Mouse (Mus musculus): ENCODE results near the gene Ctnnbl1. TPM values are rescaled to one million over a fixed set of nuclear protein-coding genes. Genes with fewer than 3 reads are reported as not detected.
A peak's percentile ranks its signal among the peaks of the same experiment; 100 is the strongest.

Ctnnbl1 gene
- polyA plus RNA-seq, 1 experiment from 2014 or later: 62.7 TPM

- Histone ChIP-seq H3K27ac (ENCODE audit: low read length) (no peak overlapping the region; the same call in 1 of the 2 replicates), H3K4me3 (ENCODE audit: low read depth, low read length) (no peak overlapping the region), H3K9ac (ENCODE audit: low read depth, low read length) (no peak overlapping the region), H3K36me3 (ENCODE audit: control insufficient read depth, insufficient read depth, low read length) (no peaks in the 10 kb centered on the region), H3K4me2 (ENCODE audit: low read length) (no peak overlapping the region), H3K4me1 (ENCODE audit: control insufficient read depth, insufficient read depth, low read length) (peaks cover 34% of the 10 kb centered on the region), H3K9me3 (replicated peaks; ENCODE audit: control insufficient read depth, low read length, poor library complexity, severe bottlenecking) (no peaks in the 10 kb centered on the region), H3K27me3 (ENCODE audit: control insufficient read depth, insufficient read depth, low read depth, low read length) (no peaks in the 10 kb centered on the region)
- ATAC-seq: no peak; the same call in 1 of the 2 replicates
- 37% methylated on average over 8 of the region's 8 CpGs for WGBS
These were observed 31.4 kb upstream of the Ctnnbl1 start for GRCm38 (mm10) chr2:157705777-157706158.

GRCm38 (mm10) chr2:157707191-157707923, 29.8 kb upstream of the Ctnnbl1 start:
- Histone ChIP-seq H3K4me2 (ENCODE audit: low read length) (no peak overlapping the region), H3K4me1 (ENCODE audit: control insufficient read depth, insufficient read depth, low read length) (peaks cover 32% of the 10 kb centered on the region), H3K36me3 (ENCODE audit: control insufficient read depth, insufficient read depth, low read length) (no peaks in the 10 kb centered on the region), H3K9ac (ENCODE audit: low read depth, low read length) (no peak overlapping the region), H3K4me3 (ENCODE audit: low read depth, low read length) (no peak overlapping the region), H3K9me3 (replicated peaks; ENCODE audit: control insufficient read depth, low read length, poor library complexity, severe bottlenecking) (no peaks in the 10 kb centered on the region), H3K27ac (ENCODE audit: low read length) (peak overlapping the region; percentile 19), H3K27me3 (ENCODE audit: control insufficient read depth, insufficient read depth, low read depth, low read length) (no peaks in the 10 kb centered on the region)
- 54% methylated on average over 11 of the region's 11 CpGs for WGBS
- no peak for ATAC-seq

- H3K4me1 ChIP-seq (ENCODE audit: control insufficient read depth, insufficient read depth, low read length): peaks cover 14% of the 10 kb centered on the region
- H3K36me3 ChIP-seq (ENCODE audit: control insufficient read depth, insufficient read depth, low read length): no peaks in the 10 kb centered on the region
- H3K9ac ChIP-seq (ENCODE audit: low read depth, low read length): no peak overlapping the region
- H3K27me3 ChIP-seq (ENCODE audit: control insufficient read depth, insufficient read depth, low read depth, low read length): no peaks in the 10 kb centered on the region
- WGBS: 89% methylated on average over 6 of the region's 6 CpGs
- H3K4me2 ChIP-seq (ENCODE audit: low read length): no peak overlapping the region
- H3K4me3 ChIP-seq (ENCODE audit: low read depth, low read length): no peak overlapping the region
- ATAC-seq: no peak
- H3K27ac ChIP-seq (ENCODE audit: low read length): no peak overlapping the region
- no peaks in the 10 kb centered on the region for H3K9me3 ChIP-seq (replicated peaks; ENCODE audit: control insufficient read depth, low read length, poor library complexity, severe bottlenecking)
These were observed 24.5 kb upstream of the Ctnnbl1 start for GRCm38 (mm10) chr2:157712677-157713076.

- H3K4me1 ChIP-seq (ENCODE audit: control insufficient read depth, insufficient read depth, low read length): peaks cover 9% of the 10 kb centered on the region; the same call in 1 of the 2 replicates
- no peaks in the 10 kb centered on the region for H3K36me3 ChIP-seq (ENCODE audit: control insufficient read depth, insufficient read depth, low read length)
- no peak overlapping the region for H3K27ac ChIP-seq (ENCODE audit: low read length)
- WGBS: 61% methylated on average over 12 of the region's 12 CpGs
- no peak overlapping the region for H3K9ac ChIP-seq (ENCODE audit: low read depth, low read length)
- no peak overlapping the region for H3K4me3 ChIP-seq (ENCODE audit: low read depth, low read length)
- ATAC-seq: no peak
- H3K27me3 ChIP-seq (ENCODE audit: control insufficient read depth, insufficient read depth, low read depth, low read length): no peaks in the 10 kb centered on the region
- no peak overlapping the region for H3K4me2 ChIP-seq (ENCODE audit: low read length)
- no peaks in the 10 kb centered on the region for H3K9me3 ChIP-seq (replicated peaks; ENCODE audit: control insufficient read depth, low read length, poor library complexity, severe bottlenecking)
These were observed 21.5 kb upstream of the Ctnnbl1 start for GRCm38 (mm10) chr2:157715586-157716191.

- no peaks in the 10 kb centered on the region for H3K9me3 ChIP-seq (replicated peaks; ENCODE audit: control insufficient read depth, low read length, poor library complexity, severe bottlenecking)
- ATAC-seq: no peak
- peaks cover 9% of the 10 kb centered on the region; the same call in 1 of the 2 replicates for H3K4me1 ChIP-seq (ENCODE audit: control insufficient read depth, insufficient read depth, low read length)
- H3K27me3 ChIP-seq (ENCODE audit: control insufficient read depth, insufficient read depth, low read depth, low read length): no peaks in the 10 kb centered on the region
- H3K4me2 ChIP-seq (ENCODE audit: low read length): no peak overlapping the region
- no peaks in the 10 kb centered on the region for H3K36me3 ChIP-seq (ENCODE audit: control insufficient read depth, insufficient read depth, low read length)
- no peak overlapping the region for H3K27ac ChIP-seq (ENCODE audit: low read length)
- H3K9ac ChIP-seq (ENCODE audit: low read depth, low read length): no peak overlapping the region
- WGBS: 56% methylated on average over 4 of the region's 4 CpGs
- H3K4me3 ChIP-seq (ENCODE audit: low read depth, low read length): no peak overlapping the region
These were observed 18.8 kb upstream of the Ctnnbl1 start for GRCm38 (mm10) chr2:157718441-157718840.

GRCm38 (mm10) chr2:157723883-157724573, 13.2 kb upstream of the Ctnnbl1 start:
- Histone ChIP-seq H3K27ac (ENCODE audit: low read length) (peak overlapping the region; percentile 73), H3K27me3 (ENCODE audit: control insufficient read depth, insufficient read depth, low read depth, low read length) (no peaks in the 10 kb centered on the region), H3K4me2 (ENCODE audit: low read length) (no peak overlapping the region), H3K9ac (ENCODE audit: low read depth, low read length) (peak overlapping the region; percentile 7; the same call in 1 of the 2 replicates), H3K36me3 (ENCODE audit: control insufficient read depth, insufficient read depth, low read length) (no peaks in the 10 kb centered on the region), H3K4me1 (ENCODE audit: control insufficient read depth, insufficient read depth, low read length) (peaks cover 10% of the 10 kb centered on the region; the same call in 1 of the 2 replicates), H3K9me3 (replicated peaks; ENCODE audit: control insufficient read depth, low read length, poor library complexity, severe bottlenecking) (no peaks in the 10 kb centered on the region), H3K4me3 (ENCODE audit: low read depth, low read length) (no peak overlapping the region)
- 38% methylated on average over 8 of the region's 8 CpGs for WGBS
- ATAC-seq: peak; percentile 75

- Histone ChIP-seq H3K4me3 (ENCODE audit: low read depth, low read length) (no peak overlapping the region), H3K27ac (ENCODE audit: low read length) (peak overlapping the region; percentile 73), H3K36me3 (ENCODE audit: control insufficient read depth, insufficient read depth, low read length) (no peaks in the 10 kb centered on the region), H3K9ac (ENCODE audit: low read depth, low read length) (no peak overlapping the region), H3K27me3 (ENCODE audit: control insufficient read depth, insufficient read depth, low read depth, low read length) (no peaks in the 10 kb centered on the region), H3K4me2 (ENCODE audit: low read length) (no peak overlapping the region), H3K9me3 (replicated peaks; ENCODE audit: control insufficient read depth, low read length, poor library complexity, severe bottlenecking) (no peaks in the 10 kb centered on the region), H3K4me1 (ENCODE audit: control insufficient read depth, insufficient read depth, low read length) (peaks cover 10% of the 10 kb centered on the region; the same call in 1 of the 2 replicates)
- peak; percentile 36; the same call in 1 of the 2 replicates for ATAC-seq
- 43% methylated on average over 5 of the region's 5 CpGs for WGBS
These were observed 12.7 kb upstream of the Ctnnbl1 start for GRCm38 (mm10) chr2:157724574-157724914.

- Histone ChIP-seq H3K4me1 (ENCODE audit: control insufficient read depth, insufficient read depth, low read length) (peaks cover 10% of the 10 kb centered on the region), H3K4me3 (ENCODE audit: low read depth, low read length) (no peak overlapping the region)
These were observed 7.4 kb downstream of the Ctnnbl1 start for GRCm38 (mm10) chr2:157744619-157745018.

GRCm38 (mm10) chr2:157745735-157746134, 8.5 kb downstream of the Ctnnbl1 start:
- Histone ChIP-seq H3K4me2 (ENCODE audit: low read length) (no peak overlapping the region), H3K9me3 (replicated peaks; ENCODE audit: control insufficient read depth, low read length, poor library complexity, severe bottlenecking) (no peaks in the 10 kb centered on the region), H3K4me1 (ENCODE audit: control insufficient read depth, insufficient read depth, low read length) (peaks cover 14% of the 10 kb centered on the region), H3K36me3 (ENCODE audit: control insufficient read depth, insufficient read depth, low read length) (no peaks in the 10 kb centered on the region), H3K27me3 (ENCODE audit: control insufficient read depth, insufficient read depth, low read depth, low read length) (no peaks in the 10 kb centered on the region), H3K9ac (ENCODE audit: low read depth, low read length) (no peak overlapping the region), H3K27ac (ENCODE audit: low read length) (no peak overlapping the region), H3K4me3 (ENCODE audit: low read depth, low read length) (no peak overlapping the region)
- no peak for ATAC-seq
- WGBS: 97% methylated on average over 4 of the region's 4 CpGs

More at GRCm38 (mm10) chr2:157744619-157745018, 7.4 kb downstream of the Ctnnbl1 start:
- ATAC-seq: no peak
- no peaks in the 10 kb centered on the region for H3K36me3 ChIP-seq (ENCODE audit: control insufficient read depth, insufficient read depth, low read length)
- H3K9ac ChIP-seq (ENCODE audit: low read depth, low read length): no peak overlapping the region
- no peaks in the 10 kb centered on the region for H3K27me3 ChIP-seq (ENCODE audit: control insufficient read depth, insufficient read depth, low read depth, low read length)
- H3K9me3 ChIP-seq (replicated peaks; ENCODE audit: control insufficient read depth, low read length, poor library complexity, severe bottlenecking): no peaks in the 10 kb centered on the region
- no peak overlapping the region for H3K27ac ChIP-seq (ENCODE audit: low read length)
- H3K4me2 ChIP-seq (ENCODE audit: low read length): no peak overlapping the region
- 89% methylated on average over 7 of the region's 7 CpGs for WGBS

All from midbrain, embryonic 16.5 days (tissue).